Mouse (Mus musculus) embryonic facial prominence, embryonic 10.5 days (tissue): ENCODE measurements around the gene Thsd4. TPM values are rescaled to one million over a fixed set of nuclear protein-coding genes. Genes with fewer than 3 reads are reported as not detected.
A peak's percentile ranks its signal among the peaks of the same experiment; 100 is the strongest.

ENCODE experiments used
- DNase-seq: peaks from one replicate; pipeline ENCODE4 v3.0.0-alpha.2; 2017; ENCODE audit warnings: low spot score
- H3K27ac ChIP-seq: fragments of 300-500 bp; sonication (generic); replicated peaks from 2 replicates; pipeline ENCODE4 v1.5.1; 2016; ENCODE audit warnings: mild to moderate bottlenecking
- H3K27me3 ChIP-seq: fragments of 300-500 bp; sonication (generic); replicated peaks from 2 replicates; pipeline ENCODE4 v1.6.1; 2016; ENCODE audit warnings: low read depth, mild to moderate bottlenecking; ENCODE audit not compliant: poor library complexity, severe bottlenecking
- H3K36me3 ChIP-seq: fragments of 300-500 bp; sonication (generic); replicated peaks from 2 replicates; pipeline ENCODE4 v1.6.1; 2016; ENCODE audit warnings: mild to moderate bottlenecking, moderate library complexity
- H3K4me1 ChIP-seq: fragments of 300-500 bp; sonication (generic); 2 replicates; pipeline ENCODE4 v1.6.1; 2016
- H3K4me3 ChIP-seq: fragments of 300-500 bp; sonication (generic); 2 replicates; pipeline ENCODE4 v1.5.1; 2016; ENCODE audit warnings: mild to moderate bottlenecking, moderate library complexity
- H3K9me3 ChIP-seq: fragments of 300-500 bp; sonication (generic); 2 replicates; pipeline ENCODE4 v1.6.1; 2016; ENCODE audit warnings: mild to moderate bottlenecking
- WGBS: fragments of 180-500 bp; shearing (Covaris S2); methylation state at CpG from one replicate; pipeline ENCODE4 v1.1.7; 2016; 5-methylcytosine and 5-hydroxymethylcytosine counted together
- polyA plus RNA-seq: library from polyadenylated mRNA; unstranded; fragments of >200 nt; fragmentation: Nextera tagmentation; extraction: Ambion mirVana; gene quantifications from 2 replicates; pipeline ENCODE4 v1.2.1, GENCODE M21; 2016

Gene Thsd4
- polyA plus RNA-seq, 1 experiment from 2014 or later: 5.7 TPM

- H3K4me3 ChIP-seq: no peak overlapping the region
- 77% methylated on average over 4 of the region's 4 CpGs for WGBS
- DNase-seq: no peak
- H3K4me1 ChIP-seq: no peaks in the 10 kb centered on the region
- H3K36me3 ChIP-seq: no peaks in the 10 kb centered on the region
- H3K9me3 ChIP-seq: no peaks in the 10 kb centered on the region
- H3K27me3 ChIP-seq: no peaks in the 10 kb centered on the region
- no peak overlapping the region for H3K27ac ChIP-seq
Measured at GRCm38 (mm10) chr9:60329911-60330310, 191.9 kb downstream of the Thsd4 start.

GRCm38 (mm10) chr9:60324716-60325115 lies 197.1 kb downstream of the Thsd4 start:
- H3K4me3 ChIP-seq: no peak overlapping the region
- no peak overlapping the region for H3K27ac ChIP-seq
- no peaks in the 10 kb centered on the region for H3K9me3 ChIP-seq
- H3K27me3 ChIP-seq: no peaks in the 10 kb centered on the region
- H3K4me1 ChIP-seq: 0 out of 2 replicates have a peak, but pooled peaks cover 4% of the 10 kb centered on the region
- 93% methylated on average over 2 of the region's 2 CpGs for WGBS
- H3K36me3 ChIP-seq: no peaks in the 10 kb centered on the region
- DNase-seq: no peak

DNA sequence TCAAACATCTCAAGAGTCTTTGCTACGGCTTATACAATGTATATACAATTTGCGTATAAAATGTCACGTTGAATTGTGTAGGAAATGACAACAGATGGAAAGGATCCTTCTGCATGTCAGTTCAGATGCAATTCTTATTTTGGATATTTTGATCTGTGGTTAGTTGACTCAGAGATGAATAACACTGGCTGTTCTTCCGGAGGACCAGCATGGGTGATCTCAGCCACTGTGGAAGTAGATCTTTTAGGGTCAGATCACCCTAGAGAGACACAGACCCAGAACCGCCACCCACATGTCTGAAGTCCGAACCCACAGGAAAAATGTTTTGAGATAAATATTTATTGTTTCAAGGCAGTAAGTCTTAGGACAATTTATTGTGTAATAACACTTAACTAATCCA lies 198.4 kb downstream of the Thsd4 start:
- Histone ChIP-seq H3K27me3 (no peaks in the 10 kb centered on the region), H3K36me3 (no peaks in the 10 kb centered on the region), H3K4me1 (0 out of 2 replicates have a peak, but pooled peaks cover 4% of the 10 kb centered on the region), H3K4me3 (no peak overlapping the region), H3K27ac (no peak overlapping the region), H3K9me3 (no peaks in the 10 kb centered on the region)
- 93% methylated on average over 6 of the region's 6 CpGs for WGBS
- DNase-seq: no peak

GRCm38 (mm10) chr9:60317291-60317690 lies 204.6 kb downstream of the Thsd4 start:
- H3K36me3 ChIP-seq: no peaks in the 10 kb centered on the region
- DNase-seq: no peak
- WGBS: 94% methylated on average over 8 of the region's 8 CpGs
- no peaks in the 10 kb centered on the region for H3K9me3 ChIP-seq
- H3K27ac ChIP-seq: no peak overlapping the region
- H3K4me3 ChIP-seq: no peak overlapping the region
- H3K27me3 ChIP-seq: no peaks in the 10 kb centered on the region
- H3K4me1 ChIP-seq: peaks cover 14% of the 10 kb centered on the region

DNA sequence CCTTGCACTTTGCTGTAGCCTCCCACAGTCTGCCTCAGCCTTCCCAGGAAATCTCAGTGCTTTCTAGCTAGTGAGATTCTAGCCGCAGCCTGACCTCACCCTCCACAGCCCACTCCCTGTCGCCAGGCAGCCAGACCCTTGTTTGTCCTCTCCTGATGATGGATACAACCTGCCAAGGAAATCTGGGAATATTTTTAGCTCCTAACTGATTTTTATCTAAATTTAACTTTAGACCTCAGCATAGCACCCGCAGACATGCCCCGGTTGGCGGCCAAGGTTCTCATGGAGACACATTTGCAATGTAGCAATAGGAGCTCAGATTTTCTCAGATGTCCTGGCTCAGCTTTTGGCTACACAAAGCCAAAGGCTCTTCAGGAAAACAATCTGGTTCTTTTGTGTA lies 205.3 kb downstream of the Thsd4 start:
- 93% methylated on average over 5 of the region's 5 CpGs for WGBS
- peaks cover 22% of the 10 kb centered on the region for H3K4me1 ChIP-seq
- no peaks in the 10 kb centered on the region for H3K9me3 ChIP-seq
- no peaks in the 10 kb centered on the region for H3K27me3 ChIP-seq
- no peak for DNase-seq
- no peaks in the 10 kb centered on the region for H3K36me3 ChIP-seq
- H3K27ac ChIP-seq: no peak overlapping the region
- H3K4me3 ChIP-seq: no peak overlapping the region

GRCm38 (mm10) chr9:60315533-60315932 lies 206.3 kb downstream of the Thsd4 start:
- Histone ChIP-seq H3K4me1 (peaks cover 32% of the 10 kb centered on the region), H3K36me3 (no peaks in the 10 kb centered on the region), H3K27me3 (no peaks in the 10 kb centered on the region), H3K4me3 (no peak overlapping the region), H3K27ac (no peak overlapping the region), H3K9me3 (no peaks in the 10 kb centered on the region)
- no peak for DNase-seq
- WGBS: 71% methylated on average over 5 of the region's 5 CpGs

GRCm38 (mm10) chr9:60313661-60314060 lies 208.2 kb downstream of the Thsd4 start:
- no peaks in the 10 kb centered on the region for H3K36me3 ChIP-seq
- DNase-seq: no peak
- H3K4me3 ChIP-seq: no peak overlapping the region
- no peaks in the 10 kb centered on the region for H3K9me3 ChIP-seq
- no peaks in the 10 kb centered on the region for H3K27me3 ChIP-seq
- WGBS: 73% methylated on average over 6 of the region's 6 CpGs
- H3K4me1 ChIP-seq: peaks cover 44% of the 10 kb centered on the region
- H3K27ac ChIP-seq: peak overlapping the region; percentile 7; the same call in 1 of the 2 replicates

DNA sequence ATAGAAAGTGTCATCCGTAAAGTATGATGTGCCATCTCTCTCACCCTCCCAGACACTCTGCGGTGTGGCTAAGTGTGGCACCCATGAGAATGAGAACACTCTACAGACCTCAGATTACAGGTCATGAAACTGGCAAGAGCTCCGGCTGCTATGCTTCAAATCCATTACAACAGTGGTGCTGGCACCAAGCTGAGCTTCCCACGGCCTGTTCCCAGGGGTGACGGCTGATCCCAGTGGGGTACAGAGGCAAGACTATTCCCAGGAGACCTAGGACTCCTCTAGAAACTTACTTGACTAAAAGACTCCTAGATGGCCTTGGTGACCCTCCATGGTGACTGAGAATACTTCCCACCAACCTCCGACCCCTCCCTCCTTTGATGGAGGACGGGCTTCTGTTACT lies 209.2 kb downstream of the Thsd4 start:
- 82% methylated on average over 7 of the region's 7 CpGs for WGBS
- Histone ChIP-seq H3K9me3 (no peaks in the 10 kb centered on the region), H3K36me3 (no peaks in the 10 kb centered on the region), H3K4me3 (no peak overlapping the region), H3K27ac (no peak overlapping the region), H3K27me3 (no peaks in the 10 kb centered on the region), H3K4me1 (peaks cover 53% of the 10 kb centered on the region)
- no peak for DNase-seq

- Histone ChIP-seq H3K4me3 (no peak overlapping the region), H3K4me1 (peaks cover 55% of the 10 kb centered on the region), H3K27ac (no peak overlapping the region), H3K27me3 (no peaks in the 10 kb centered on the region), H3K36me3 (no peaks in the 10 kb centered on the region), H3K9me3 (no peaks in the 10 kb centered on the region)
- DNase-seq: no peak
- 83% methylated on average over 10 of the region's 10 CpGs for WGBS
Measured at GRCm38 (mm10) chr9:60311594-60312128, 210.2 kb downstream of the Thsd4 start.

DNA sequence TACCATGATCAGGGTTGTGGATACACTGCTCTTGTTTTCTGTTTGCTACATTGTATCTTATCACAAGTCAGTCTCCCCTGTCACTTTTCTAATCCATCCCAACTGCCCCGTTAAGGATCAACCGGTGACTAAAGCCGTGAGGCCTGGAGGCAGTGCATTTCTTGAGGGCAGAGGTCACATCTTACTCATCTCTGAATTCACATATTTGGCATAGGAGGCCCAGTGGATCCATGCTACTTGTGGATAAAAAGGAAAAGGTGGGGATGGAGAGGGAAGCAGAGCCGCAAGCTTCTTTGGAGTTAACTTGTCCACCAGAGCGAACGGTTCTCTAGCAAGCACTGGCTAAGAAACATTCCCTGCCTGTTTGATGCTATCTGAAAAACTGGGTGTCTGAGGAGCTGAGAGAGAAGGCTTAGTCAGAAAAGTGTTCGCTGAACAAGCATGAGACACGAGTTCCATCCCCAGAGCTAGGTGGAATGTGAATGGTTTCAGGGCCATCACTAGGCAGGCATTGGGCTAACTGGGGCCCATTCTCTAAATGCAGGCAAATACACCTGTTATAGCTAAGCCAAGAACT lies 211.0 kb downstream of the Thsd4 start:
- no peaks in the 10 kb centered on the region for H3K27me3 ChIP-seq
- H3K27ac ChIP-seq: no peak overlapping the region; the same call in 1 of the 2 replicates
- no peaks in the 10 kb centered on the region for H3K9me3 ChIP-seq
- 64% methylated on average over 8 of the region's 8 CpGs for WGBS
- no peak overlapping the region for H3K4me3 ChIP-seq
- H3K4me1 ChIP-seq: peaks cover 57% of the 10 kb centered on the region
- no peak for DNase-seq
- H3K36me3 ChIP-seq: no peaks in the 10 kb centered on the region

GRCm38 (mm10) chr9:60309786-60310711 lies 211.8 kb downstream of the Thsd4 start:
- Histone ChIP-seq H3K27me3 (no peaks in the 10 kb centered on the region), H3K4me1 (peaks cover 57% of the 10 kb centered on the region), H3K27ac (peak overlapping the region; percentile 66; the same call in 1 of the 2 replicates), H3K36me3 (no peaks in the 10 kb centered on the region), H3K4me3 (no peak overlapping the region), H3K9me3 (no peaks in the 10 kb centered on the region)
- 57% methylated on average over 16 of the region's 16 CpGs for WGBS
- peak; percentile 37 for DNase-seq

- peaks cover 49% of the 10 kb centered on the region for H3K4me1 ChIP-seq
- peak; percentile 44 for DNase-seq
- H3K36me3 ChIP-seq: no peaks in the 10 kb centered on the region
- 0 out of 2 replicates have a peak overlapping the region, but pooled peaks have one; percentile 21 for H3K27ac ChIP-seq
- WGBS: 47% methylated on average over 4 of the region's 4 CpGs
- H3K9me3 ChIP-seq: no peaks in the 10 kb centered on the region
- 0 out of 2 replicates have a peak, but pooled peaks cover 3% of the 10 kb centered on the region for H3K27me3 ChIP-seq
- H3K4me3 ChIP-seq: no peak overlapping the region
Measured at GRCm38 (mm10) chr9:60308182-60308581, 213.7 kb downstream of the Thsd4 start.
